Mouse (Mus musculus) stomach, postnatal 0 days (tissue): ENCODE data around the gene Fam234b. TPM values are rescaled to one million over a fixed set of nuclear protein-coding genes. Genes with fewer than 3 reads are reported as not detected.

Source experiments
- ATAC-seq: fragments of 200-750 bp; cut with Nextera tagmentation; 2 replicates; pipeline ENCODE4 v1.8.0; 2017; ENCODE audit not compliant: low FRiP score, low TSS enrichment
- DNase-seq: peaks from one replicate; pipeline ENCODE4 v3.0.0-alpha.2; 2016; ENCODE audit warnings: low spot score
- H3K27ac ChIP-seq: fragments of 300-500 bp; sonication (generic); replicated peaks from 2 replicates; pipeline ENCODE4 v1.5.1; 2014; ENCODE audit warnings: mild to moderate bottlenecking, control low read depth
- H3K27me3 ChIP-seq: fragments of 300-500 bp; sonication (generic); 2 replicates; pipeline ENCODE4 v1.6.1; 2014; ENCODE audit warnings: low read length; ENCODE audit not compliant: control insufficient read depth, insufficient read depth
- H3K36me3 ChIP-seq: fragments of 300-500 bp; sonication (generic); 2 replicates; pipeline ENCODE4 v1.6.1; 2014; ENCODE audit warnings: low read length, mixed read lengths; ENCODE audit not compliant: control insufficient read depth, insufficient read depth
- H3K4me1 ChIP-seq: fragments of 300-500 bp; sonication (generic); replicated peaks from 2 replicates; pipeline ENCODE4 v1.6.1; 2014; ENCODE audit warnings: antibody characterized with exemption; ENCODE audit not compliant: control insufficient read depth, insufficient read depth
- H3K4me2 ChIP-seq: fragments of 300-500 bp; sonication (generic); replicated peaks from 2 replicates; pipeline ENCODE4 v1.6.1; 2014; ENCODE audit warnings: low read depth, mild to moderate bottlenecking, control low read depth, moderate library complexity
- H3K4me3 ChIP-seq: fragments of 300-500 bp; sonication (generic); 2 replicates; pipeline ENCODE4 v1.5.1; 2014; ENCODE audit warnings: low read depth, low read length, control low read depth
- H3K9ac ChIP-seq: fragments of 300-500 bp; sonication (generic); 2 replicates; pipeline ENCODE4 v1.6.1; 2014; ENCODE audit warnings: mild to moderate bottlenecking, low read length, control low read depth, mixed read lengths
- H3K9me3 ChIP-seq: fragments of 300-500 bp; sonication (generic); 2 replicates; pipeline ENCODE4 v1.6.1; 2016; ENCODE audit warnings: low read length; ENCODE audit not compliant: control insufficient read depth
- CTCF ChIP-seq: IDR thresholded peaks from 2 replicates; pipeline ENCODE4 v1.5.1; 2016; ENCODE audit warnings: antibody characterized with exemption, low read depth, mild to moderate bottlenecking, moderate library complexity
- EP300 ChIP-seq: optimal IDR thresholded peaks from 2 replicates; pipeline ENCODE3; 2016; ENCODE audit warnings: antibody characterized with exemption
- WGBS: fragments of 180-500 bp; shearing (Covaris S2); extraction: QIAGEN DNeasy Blood & Tissue Kit; methylation state at CpG from one replicate; pipeline ENCODE4 v1.1.7; 2014; 5-methylcytosine and 5-hydroxymethylcytosine counted together
- polyA plus RNA-seq: library from polyadenylated mRNA; unstranded; fragments of >200 nt; fragmentation: Nextera tagmentation; extraction: Ambion mirVana; gene quantifications from 2 replicates; pipeline ENCODE4 v1.2.1, GENCODE M21; 2015

Gene Fam234b
- polyA plus RNA-seq, 1 experiment from 2014 or later: 12.4 TPM

GRCm38 (mm10) chr6:135156597-135156996 is 41.2 kb upstream of the Fam234b start:
- 71% methylated on average over 8 of the region's 8 CpGs for WGBS
- no peaks in the 10 kb centered on the region for H3K36me3 ChIP-seq

GRCm38 (mm10) chr6:135157496-135157895 is 40.3 kb upstream of the Fam234b start:
- no peak overlapping the region for H3K4me3 ChIP-seq
- TF ChIP-seq CTCF (peak; percentile 6; the same call in 1 of the 2 replicates), EP300 (no peak)
- no peaks in the 10 kb centered on the region for H3K27me3 ChIP-seq
- WGBS: 67% methylated on average over 4 of the region's 4 CpGs
- H3K27ac ChIP-seq: no peak overlapping the region
- no peaks in the 10 kb centered on the region for H3K4me1 ChIP-seq
- H3K36me3 ChIP-seq: no peaks in the 10 kb centered on the region
- DNase-seq (no peak), ATAC-seq (no peak)
- H3K9me3 ChIP-seq: no peaks in the 10 kb centered on the region
- H3K9ac ChIP-seq: no peak overlapping the region
- H3K4me2 ChIP-seq: no peak overlapping the region

More at GRCm38 (mm10) chr6:135156597-135156996, 41.2 kb upstream of the Fam234b start:
- no peak overlapping the region for H3K4me3 ChIP-seq
- TF ChIP-seq EP300 (no peak), CTCF (no peak)
- H3K9me3 ChIP-seq: no peaks in the 10 kb centered on the region
- no peak for DNase-seq
- no peaks in the 10 kb centered on the region for H3K4me1 ChIP-seq
- H3K27me3 ChIP-seq: no peaks in the 10 kb centered on the region
- H3K27ac ChIP-seq: no peak overlapping the region
- H3K4me2 ChIP-seq: no peak overlapping the region
- no peak overlapping the region for H3K9ac ChIP-seq
- ATAC-seq: no peak

- Histone ChIP-seq H3K4me1 (no peaks in the 10 kb centered on the region), H3K9me3 (no peaks in the 10 kb centered on the region), H3K36me3 (no peaks in the 10 kb centered on the region), H3K27me3 (no peaks in the 10 kb centered on the region), H3K27ac (no peak overlapping the region), H3K4me3 (no peak overlapping the region), H3K4me2 (no peak overlapping the region), H3K9ac (no peak overlapping the region)
- no peak for DNase-seq
- TF ChIP-seq CTCF (no peak), EP300 (no peak)
- WGBS: 61% methylated on average over 4 of the region's 4 CpGs
- peak; percentile 46; the same call in 1 of the 2 replicates for ATAC-seq
Measured at GRCm38 (mm10) chr6:135158509-135158908, 39.3 kb upstream of the Fam234b start.

GRCm38 (mm10) chr6:135161356-135161755 is 36.4 kb upstream of the Fam234b start:
- Histone ChIP-seq H3K27ac (no peak overlapping the region), H3K9ac (no peak overlapping the region), H3K4me2 (no peak overlapping the region), H3K27me3 (no peaks in the 10 kb centered on the region), H3K36me3 (no peaks in the 10 kb centered on the region), H3K4me1 (no peaks in the 10 kb centered on the region), H3K9me3 (no peaks in the 10 kb centered on the region), H3K4me3 (no peak overlapping the region)
- no peak for DNase-seq
- no peak for ATAC-seq
- 44% methylated on average over 4 of the region's 4 CpGs for WGBS
- TF ChIP-seq EP300: no peak
- no peak for TF ChIP-seq CTCF

- no peak overlapping the region for H3K4me3 ChIP-seq
- ATAC-seq (no peak), DNase-seq (no peak)
- H3K4me2 ChIP-seq: no peak overlapping the region
- H3K27me3 ChIP-seq: no peaks in the 10 kb centered on the region
- no peaks in the 10 kb centered on the region for H3K36me3 ChIP-seq
- H3K27ac ChIP-seq: no peak overlapping the region
- H3K9me3 ChIP-seq: no peaks in the 10 kb centered on the region
- 91% methylated on average over 3 of the region's 3 CpGs for WGBS
- no peak overlapping the region for H3K9ac ChIP-seq
- no peaks in the 10 kb centered on the region for H3K4me1 ChIP-seq
- TF ChIP-seq CTCF (no peak), EP300 (no peak)
Measured at GRCm38 (mm10) chr6:135162311-135162710, 35.5 kb upstream of the Fam234b start.

- ATAC-seq (no peak), DNase-seq (no peak)
- Histone ChIP-seq H3K9ac (no peak overlapping the region), H3K27me3 (no peaks in the 10 kb centered on the region), H3K4me3 (no peak overlapping the region), H3K27ac (no peak overlapping the region), H3K4me2 (no peak overlapping the region), H3K9me3 (no peaks in the 10 kb centered on the region), H3K4me1 (no peaks in the 10 kb centered on the region), H3K36me3 (no peaks in the 10 kb centered on the region)
- WGBS: 67% methylated on average over 4 of the region's 4 CpGs
- no peak for TF ChIP-seq CTCF
- no peak for TF ChIP-seq EP300
Measured at GRCm38 (mm10) chr6:135162861-135163260, 34.9 kb upstream of the Fam234b start.
